Mouse (Mus musculus) hindbrain, embryonic 16.5 days (tissue): ENCODE measurements around the gene Pex13. TPM values are rescaled to one million over a fixed set of nuclear protein-coding genes. Genes with fewer than 3 reads are reported as not detected.

Experiments
- ATAC-seq: fragments of 200-750 bp; cut with Nextera tagmentation; 2 replicates; pipeline ENCODE4 v1.8.0; 2017; ENCODE audit warnings: moderate TSS enrichment, moderate library complexity
- H3K27ac ChIP-seq: fragments of 300-500 bp; sonication (generic); 2 replicates; pipeline ENCODE4 v1.5.1; 2014; ENCODE audit warnings: low read depth, mild to moderate bottlenecking, control low read depth, low read length, moderate library complexity
- H3K27me3 ChIP-seq: fragments of 300-500 bp; sonication (generic); replicated peaks from 2 replicates; pipeline ENCODE4 v1.6.1; 2014; ENCODE audit warnings: low read length; ENCODE audit not compliant: control insufficient read depth, insufficient read depth
- H3K36me3 ChIP-seq: fragments of 300-500 bp; sonication (generic); 2 replicates; pipeline ENCODE4 v1.6.1; 2014; ENCODE audit warnings: mild to moderate bottlenecking, low read length, moderate library complexity, mixed read lengths; ENCODE audit not compliant: control insufficient read depth, insufficient read depth
- H3K4me1 ChIP-seq: fragments of 300-500 bp; sonication (generic); 2 replicates; pipeline ENCODE4 v1.6.1; 2014; ENCODE audit warnings: low read depth, low read length; ENCODE audit not compliant: control insufficient read depth, insufficient read depth
- H3K4me2 ChIP-seq: fragments of 300-500 bp; sonication (generic); 2 replicates; pipeline ENCODE4 v1.6.1; 2014; ENCODE audit warnings: mild to moderate bottlenecking, low read length, control low read depth, moderate library complexity
- H3K4me3 ChIP-seq: fragments of 300-500 bp; sonication (generic); 2 replicates; pipeline ENCODE4 v1.5.1; 2014; ENCODE audit warnings: mild to moderate bottlenecking, low read length, control low read depth, moderate library complexity
- H3K9ac ChIP-seq: fragments of 300-500 bp; sonication (generic); 2 replicates; pipeline ENCODE4 v1.6.1; 2014; ENCODE audit warnings: low read depth, mild to moderate bottlenecking, control low read depth, low read length, moderate library complexity
- H3K9me3 ChIP-seq: fragments of 300-500 bp; sonication (generic); 2 replicates; pipeline ENCODE4 v1.6.1; 2014; ENCODE audit warnings: mild to moderate bottlenecking, low read length, moderate library complexity; ENCODE audit not compliant: control insufficient read depth
- WGBS: fragments of 180-500 bp; shearing (Covaris S2); extraction: QIAGEN DNeasy Blood & Tissue Kit; methylation state at CpG from one replicate; pipeline ENCODE4 v1.1.7; 2014; 5-methylcytosine and 5-hydroxymethylcytosine counted together
- polyA plus RNA-seq: library from polyadenylated mRNA; unstranded; fragments of >200 nt; fragmentation: Nextera tagmentation; extraction: Ambion mirVana; gene quantifications from 2 replicates; pipeline ENCODE4 v1.2.1, GENCODE M21; 2015

Pex13 gene
- polyA plus RNA-seq, 1 experiment from 2014 or later, result 32.5 TPM

GRCm38 (mm10) chr11:23664232-23664631 is 1.5 kb downstream of the Pex13 start:
- Histone ChIP-seq H3K4me2 (no peak overlapping the region), H3K4me3 (no peak overlapping the region), H3K9ac (no peak overlapping the region), H3K27ac (no peak overlapping the region), H3K9me3 (no peaks in the 10 kb centered on the region), H3K36me3 (no peaks in the 10 kb centered on the region), H3K27me3 (no peaks in the 10 kb centered on the region), H3K4me1 (peaks cover 7% of the 10 kb centered on the region)
- no peak for ATAC-seq

- Histone ChIP-seq H3K9ac (no peak overlapping the region), H3K9me3 (no peaks in the 10 kb centered on the region), H3K4me1 (no peaks in the 10 kb centered on the region; the same call in 1 of the 2 replicates), H3K4me2 (no peak overlapping the region), H3K27me3 (no peaks in the 10 kb centered on the region), H3K27ac (no peak overlapping the region), H3K36me3 (no peaks in the 10 kb centered on the region), H3K4me3 (no peak overlapping the region)
- WGBS, result 90% methylated on average over 2 of the region's 2 CpGs
- ATAC-seq, result no peak
Measured at GRCm38 (mm10) chr11:23657791-23658190, 8.0 kb downstream of the Pex13 start.

- H3K9ac ChIP-seq, result no peak overlapping the region
- WGBS, result 55% methylated on average over 3 of the region's 3 CpGs
- peaks cover 3% of the 10 kb centered on the region; the same call in 1 of the 2 replicates for H3K36me3 ChIP-seq
- no peak for ATAC-seq
- no peak overlapping the region for H3K4me2 ChIP-seq
- no peaks in the 10 kb centered on the region for H3K4me1 ChIP-seq
- no peaks in the 10 kb centered on the region for H3K27me3 ChIP-seq
- H3K9me3 ChIP-seq, result no peaks in the 10 kb centered on the region
- H3K4me3 ChIP-seq, result no peak overlapping the region
- H3K27ac ChIP-seq, result no peak overlapping the region
Measured at GRCm38 (mm10) chr11:23653666-23654065, 12.1 kb downstream of the Pex13 start.

- Histone ChIP-seq H3K27ac (no peak overlapping the region), H3K4me1 (no peaks in the 10 kb centered on the region), H3K4me3 (no peak overlapping the region), H3K9me3 (no peaks in the 10 kb centered on the region), H3K4me2 (no peak overlapping the region), H3K27me3 (no peaks in the 10 kb centered on the region), H3K36me3 (peaks cover 7% of the 10 kb centered on the region), H3K9ac (no peak overlapping the region)
- ATAC-seq, result no peak
- WGBS, result 93% methylated on average over 3 of the region's 3 CpGs
Measured at GRCm38 (mm10) chr11:23647835-23648234, 17.9 kb downstream of the Pex13 start.

GRCm38 (mm10) chr11:23647431-23647830 is 18.3 kb downstream of the Pex13 start:
- Histone ChIP-seq H3K36me3 (peaks cover 7% of the 10 kb centered on the region), H3K4me1 (no peaks in the 10 kb centered on the region), H3K27me3 (no peaks in the 10 kb centered on the region), H3K9ac (no peak overlapping the region), H3K9me3 (no peaks in the 10 kb centered on the region), H3K27ac (no peak overlapping the region), H3K4me2 (no peak overlapping the region), H3K4me3 (no peak overlapping the region)
- no peak for ATAC-seq

- Histone ChIP-seq H3K9ac (no peak overlapping the region), H3K4me3 (no peak overlapping the region), H3K27ac (no peak overlapping the region), H3K36me3 (no peaks in the 10 kb centered on the region; the same call in 1 of the 2 replicates), H3K27me3 (no peaks in the 10 kb centered on the region), H3K4me1 (peaks cover 10% of the 10 kb centered on the region), H3K4me2 (no peak overlapping the region; the same call in 1 of the 2 replicates), H3K9me3 (no peaks in the 10 kb centered on the region)
- ATAC-seq, result no peak
- 64% methylated on average over 8 of the region's 8 CpGs for WGBS
Measured at GRCm38 (mm10) chr11:23634573-23634972, 31.2 kb downstream of the Pex13 start.

GRCm38 (mm10) chr11:23633879-23634215 is 31.9 kb downstream of the Pex13 start:
- Histone ChIP-seq H3K4me2 (peak overlapping the region; percentile 59), H3K4me1 (peaks cover 10% of the 10 kb centered on the region), H3K4me3 (peak overlapping the region; percentile 96), H3K9ac (peak overlapping the region; percentile 51; the same call in 1 of the 2 replicates), H3K9me3 (no peaks in the 10 kb centered on the region), H3K36me3 (no peaks in the 10 kb centered on the region; the same call in 1 of the 2 replicates), H3K27me3 (no peaks in the 10 kb centered on the region), H3K27ac (peak overlapping the region; percentile 70)
- ATAC-seq, result peak; percentile 37; the same call in 1 of the 2 replicates
- WGBS, result 7% methylated on average over 7 of the region's 7 CpGs

- H3K36me3 ChIP-seq, result peaks cover 3% of the 10 kb centered on the region; the same call in 1 of the 2 replicates
- H3K9ac ChIP-seq, result peak within 1 kb of the TSS; percentile 98
- H3K9me3 ChIP-seq, result no peaks in the 10 kb centered on the region
- H3K4me2 ChIP-seq, result peak within 1 kb of the TSS; percentile 64
- H3K4me3 ChIP-seq, result peak within 1 kb of the TSS; percentile 96
- H3K4me1 ChIP-seq, result peaks cover 10% of the 10 kb centered on the region
- H3K27ac ChIP-seq, result peak within 1 kb of the TSS; percentile 97
- under 1% methylated on average over 62 of the region's 103 CpGs for WGBS
- ATAC-seq, result peak; percentile 100
- no peaks in the 10 kb centered on the region for H3K27me3 ChIP-seq
Measured at GRCm38 (mm10) chr11:23632945-23633878, 32.5 kb downstream of the Pex13 start, which contains the start of gene 0610010F05Rik. 0610010F05Rik (minus strand) TSS chr11:23633639.

- no peak overlapping the region for H3K9ac ChIP-seq
- H3K36me3 ChIP-seq, result peaks cover 6% of the 10 kb centered on the region; the same call in 1 of the 2 replicates
- no peak overlapping the region for H3K27ac ChIP-seq
- H3K4me1 ChIP-seq, result peaks cover 10% of the 10 kb centered on the region
- no peak overlapping the region for H3K4me2 ChIP-seq
- ATAC-seq, result no peak
- H3K4me3 ChIP-seq, result no peak overlapping the region
- H3K9me3 ChIP-seq, result no peaks in the 10 kb centered on the region
- H3K27me3 ChIP-seq, result no peaks in the 10 kb centered on the region
Measured at GRCm38 (mm10) chr11:23630664-23631063, 35.1 kb downstream of the Pex13 start.
